Mouse (Mus musculus): ENCODE measurements around the gene Tmtc1. TPM values are rescaled to one million over a fixed set of nuclear protein-coding genes. Genes with fewer than 3 reads are reported as not detected.

Gene Tmtc1
- polyA plus RNA-seq, 1 experiment from 2014 or later, result 1.4 TPM

GRCm38 (mm10) chr6:148406792-148407490 is 37.2 kb downstream of the Tmtc1 start:
- Histone ChIP-seq H3K4me3 (ENCODE audit: low read depth, low read length) (no peak overlapping the region), H3K36me3 (ENCODE audit: control insufficient read depth, insufficient read depth, low read length) (no peaks in the 10 kb centered on the region), H3K4me2 (no peak overlapping the region), H3K9ac (ENCODE audit: low read depth, low read length) (no peak overlapping the region), H3K27me3 (ENCODE audit: control insufficient read depth, insufficient read depth, low read length) (no peaks in the 10 kb centered on the region), H3K27ac (ENCODE audit: low read depth, low read length) (no peak overlapping the region), H3K9me3 (replicated peaks; ENCODE audit: control insufficient read depth, low read length) (no peaks in the 10 kb centered on the region), H3K4me1 (ENCODE audit: control insufficient read depth, insufficient read depth, low read length) (peaks cover 6% of the 10 kb centered on the region; the same call in 1 of the 2 replicates)
- ATAC-seq (replicated peaks; ENCODE audit: insufficient number of reproducible peaks, low FRiP score, low TSS enrichment), result no peak
- WGBS (ENCODE audit: insufficient replicate concordance), result 58% methylated on average over 2 of the region's 2 CpGs

- no peaks in the 10 kb centered on the region for H3K27me3 ChIP-seq (ENCODE audit: control insufficient read depth, insufficient read depth, low read length)
- H3K4me3 ChIP-seq (ENCODE audit: low read depth, low read length), result no peak overlapping the region
- no peaks in the 10 kb centered on the region for H3K9me3 ChIP-seq (replicated peaks; ENCODE audit: control insufficient read depth, low read length)
- H3K27ac ChIP-seq (ENCODE audit: low read depth, low read length), result no peak overlapping the region
- 72% methylated on average over 2 of the region's 2 CpGs for WGBS (ENCODE audit: insufficient replicate concordance)
- H3K36me3 ChIP-seq (ENCODE audit: control insufficient read depth, insufficient read depth, low read length), result no peaks in the 10 kb centered on the region
- H3K4me2 ChIP-seq, result no peak overlapping the region
- H3K9ac ChIP-seq (ENCODE audit: low read depth, low read length), result no peak overlapping the region
- H3K4me1 ChIP-seq (ENCODE audit: control insufficient read depth, insufficient read depth, low read length), result peaks cover 6% of the 10 kb centered on the region; the same call in 1 of the 2 replicates
- ATAC-seq (replicated peaks; ENCODE audit: insufficient number of reproducible peaks, low FRiP score, low TSS enrichment), result no peak
These were observed 38.6 kb downstream of the Tmtc1 start for GRCm38 (mm10) chr6:148405599-148405998.

- H3K4me1 ChIP-seq (ENCODE audit: control insufficient read depth, insufficient read depth, low read length), result peaks cover 8% of the 10 kb centered on the region; the same call in 1 of the 2 replicates
- peak; percentile 59; the same call in 1 of the 2 replicates for ATAC-seq (replicated peaks; ENCODE audit: insufficient number of reproducible peaks, low FRiP score, low TSS enrichment)
These were observed 39.7 kb downstream of the Tmtc1 start for GRCm38 (mm10) chr6:148404500-148404899.

GRCm38 (mm10) chr6:148403761-148404160 is 40.4 kb downstream of the Tmtc1 start:
- Histone ChIP-seq H3K36me3 (ENCODE audit: control insufficient read depth, insufficient read depth, low read length) (no peaks in the 10 kb centered on the region), H3K4me1 (ENCODE audit: control insufficient read depth, insufficient read depth, low read length) (peaks cover 10% of the 10 kb centered on the region), H3K27me3 (ENCODE audit: control insufficient read depth, insufficient read depth, low read length) (no peaks in the 10 kb centered on the region), H3K27ac (ENCODE audit: low read depth, low read length) (no peak overlapping the region), H3K9ac (ENCODE audit: low read depth, low read length) (no peak overlapping the region), H3K4me3 (ENCODE audit: low read depth, low read length) (no peak overlapping the region), H3K4me2 (no peak overlapping the region), H3K9me3 (replicated peaks; ENCODE audit: control insufficient read depth, low read length) (no peaks in the 10 kb centered on the region)
- ATAC-seq (replicated peaks; ENCODE audit: insufficient number of reproducible peaks, low FRiP score, low TSS enrichment), result no peak
- 77% methylated on average over 3 of the region's 3 CpGs for WGBS (ENCODE audit: insufficient replicate concordance)

More at GRCm38 (mm10) chr6:148404500-148404899, 39.7 kb downstream of the Tmtc1 start:
- H3K4me2 ChIP-seq, result no peak overlapping the region
- WGBS (ENCODE audit: insufficient replicate concordance), result 33% methylated on average over 1 of the region's 1 CpGs
- H3K9me3 ChIP-seq (replicated peaks; ENCODE audit: control insufficient read depth, low read length), result no peaks in the 10 kb centered on the region
- no peak overlapping the region for H3K9ac ChIP-seq (ENCODE audit: low read depth, low read length)
- H3K36me3 ChIP-seq (ENCODE audit: control insufficient read depth, insufficient read depth, low read length), result no peaks in the 10 kb centered on the region
- no peak overlapping the region for H3K4me3 ChIP-seq (ENCODE audit: low read depth, low read length)
- H3K27me3 ChIP-seq (ENCODE audit: control insufficient read depth, insufficient read depth, low read length), result no peaks in the 10 kb centered on the region
- H3K27ac ChIP-seq (ENCODE audit: low read depth, low read length), result no peak overlapping the region

- peaks cover 13% of the 10 kb centered on the region for H3K4me1 ChIP-seq (ENCODE audit: control insufficient read depth, insufficient read depth, low read length)
- no peak for ATAC-seq (replicated peaks; ENCODE audit: insufficient number of reproducible peaks, low FRiP score, low TSS enrichment)
These were observed 43.2 kb downstream of the Tmtc1 start for GRCm38 (mm10) chr6:148401031-148401430.

GRCm38 (mm10) chr6:148399541-148399940 is 44.6 kb downstream of the Tmtc1 start:
- Histone ChIP-seq H3K9ac (ENCODE audit: low read depth, low read length) (no peak overlapping the region), H3K27ac (ENCODE audit: low read depth, low read length) (no peak overlapping the region), H3K9me3 (replicated peaks; ENCODE audit: control insufficient read depth, low read length) (no peaks in the 10 kb centered on the region), H3K4me2 (no peak overlapping the region), H3K36me3 (ENCODE audit: control insufficient read depth, insufficient read depth, low read length) (no peaks in the 10 kb centered on the region), H3K27me3 (ENCODE audit: control insufficient read depth, insufficient read depth, low read length) (no peaks in the 10 kb centered on the region), H3K4me1 (ENCODE audit: control insufficient read depth, insufficient read depth, low read length) (peaks cover 13% of the 10 kb centered on the region), H3K4me3 (ENCODE audit: low read depth, low read length) (no peak overlapping the region)
- no peak for ATAC-seq (replicated peaks; ENCODE audit: insufficient number of reproducible peaks, low FRiP score, low TSS enrichment)
- 78% methylated on average over 2 of the region's 2 CpGs for WGBS (ENCODE audit: insufficient replicate concordance)

More at GRCm38 (mm10) chr6:148401031-148401430, 43.2 kb downstream of the Tmtc1 start:
- H3K36me3 ChIP-seq (ENCODE audit: control insufficient read depth, insufficient read depth, low read length), result no peaks in the 10 kb centered on the region
- no peaks in the 10 kb centered on the region for H3K27me3 ChIP-seq (ENCODE audit: control insufficient read depth, insufficient read depth, low read length)
- no peak overlapping the region for H3K27ac ChIP-seq (ENCODE audit: low read depth, low read length)
- no peaks in the 10 kb centered on the region for H3K9me3 ChIP-seq (replicated peaks; ENCODE audit: control insufficient read depth, low read length)
- no peak overlapping the region for H3K9ac ChIP-seq (ENCODE audit: low read depth, low read length)
- no peak overlapping the region for H3K4me3 ChIP-seq (ENCODE audit: low read depth, low read length)
- H3K4me2 ChIP-seq, result no peak overlapping the region
- 64% methylated on average over 6 of the region's 6 CpGs for WGBS (ENCODE audit: insufficient replicate concordance)

GRCm38 (mm10) chr6:148398888-148399287 is 45.3 kb downstream of the Tmtc1 start:
- Histone ChIP-seq H3K27ac (ENCODE audit: low read depth, low read length) (no peak overlapping the region), H3K9ac (ENCODE audit: low read depth, low read length) (no peak overlapping the region), H3K27me3 (ENCODE audit: control insufficient read depth, insufficient read depth, low read length) (no peaks in the 10 kb centered on the region), H3K9me3 (replicated peaks; ENCODE audit: control insufficient read depth, low read length) (no peaks in the 10 kb centered on the region), H3K36me3 (ENCODE audit: control insufficient read depth, insufficient read depth, low read length) (no peaks in the 10 kb centered on the region), H3K4me3 (ENCODE audit: low read depth, low read length) (no peak overlapping the region), H3K4me2 (no peak overlapping the region), H3K4me1 (ENCODE audit: control insufficient read depth, insufficient read depth, low read length) (peaks cover 10% of the 10 kb centered on the region)
- no peak for ATAC-seq (replicated peaks; ENCODE audit: insufficient number of reproducible peaks, low FRiP score, low TSS enrichment)
- WGBS (ENCODE audit: insufficient replicate concordance), result 71% methylated on average over 2 of the region's 2 CpGs

GRCm38 (mm10) chr6:148397270-148397669 is 46.9 kb downstream of the Tmtc1 start:
- H3K36me3 ChIP-seq (ENCODE audit: control insufficient read depth, insufficient read depth, low read length), result no peaks in the 10 kb centered on the region
- no peak overlapping the region for H3K27ac ChIP-seq (ENCODE audit: low read depth, low read length)
- 87% methylated on average over 5 of the region's 5 CpGs for WGBS (ENCODE audit: insufficient replicate concordance)
- no peak overlapping the region for H3K9ac ChIP-seq (ENCODE audit: low read depth, low read length)
- H3K4me3 ChIP-seq (ENCODE audit: low read depth, low read length), result no peak overlapping the region
- no peak for ATAC-seq (replicated peaks; ENCODE audit: insufficient number of reproducible peaks, low FRiP score, low TSS enrichment)
- H3K27me3 ChIP-seq (ENCODE audit: control insufficient read depth, insufficient read depth, low read length), result no peaks in the 10 kb centered on the region
- H3K4me1 ChIP-seq (ENCODE audit: control insufficient read depth, insufficient read depth, low read length), result peaks cover 10% of the 10 kb centered on the region
- no peak overlapping the region for H3K4me2 ChIP-seq
- H3K9me3 ChIP-seq (replicated peaks; ENCODE audit: control insufficient read depth, low read length), result no peaks in the 10 kb centered on the region

GRCm38 (mm10) chr6:148395272-148395671 is 48.9 kb downstream of the Tmtc1 start:
- no peaks in the 10 kb centered on the region for H3K9me3 ChIP-seq (replicated peaks; ENCODE audit: control insufficient read depth, low read length)
- WGBS (ENCODE audit: insufficient replicate concordance), result 82% methylated on average over 3 of the region's 3 CpGs
- H3K36me3 ChIP-seq (ENCODE audit: control insufficient read depth, insufficient read depth, low read length), result no peaks in the 10 kb centered on the region
- H3K4me1 ChIP-seq (ENCODE audit: control insufficient read depth, insufficient read depth, low read length), result peaks cover 23% of the 10 kb centered on the region
- H3K4me3 ChIP-seq (ENCODE audit: low read depth, low read length), result no peak overlapping the region
- H3K9ac ChIP-seq (ENCODE audit: low read depth, low read length), result no peak overlapping the region
- H3K27ac ChIP-seq (ENCODE audit: low read depth, low read length), result no peak overlapping the region
- H3K27me3 ChIP-seq (ENCODE audit: control insufficient read depth, insufficient read depth, low read length), result no peaks in the 10 kb centered on the region
- H3K4me2 ChIP-seq, result no peak overlapping the region
- no peak for ATAC-seq (replicated peaks; ENCODE audit: insufficient number of reproducible peaks, low FRiP score, low TSS enrichment)
